Mouse (Mus musculus) thymus, postnatal 10 days (tissue): ENCODE data around the gene Relt.

ENCODE experiments used
- DNase-seq, 2 experiments: peaks; one replicate each; pipeline ENCODE4 v3.0.0; 2021; ENCODE audit warnings: low spot score in 2 of 2

Relt gene

DNA sequence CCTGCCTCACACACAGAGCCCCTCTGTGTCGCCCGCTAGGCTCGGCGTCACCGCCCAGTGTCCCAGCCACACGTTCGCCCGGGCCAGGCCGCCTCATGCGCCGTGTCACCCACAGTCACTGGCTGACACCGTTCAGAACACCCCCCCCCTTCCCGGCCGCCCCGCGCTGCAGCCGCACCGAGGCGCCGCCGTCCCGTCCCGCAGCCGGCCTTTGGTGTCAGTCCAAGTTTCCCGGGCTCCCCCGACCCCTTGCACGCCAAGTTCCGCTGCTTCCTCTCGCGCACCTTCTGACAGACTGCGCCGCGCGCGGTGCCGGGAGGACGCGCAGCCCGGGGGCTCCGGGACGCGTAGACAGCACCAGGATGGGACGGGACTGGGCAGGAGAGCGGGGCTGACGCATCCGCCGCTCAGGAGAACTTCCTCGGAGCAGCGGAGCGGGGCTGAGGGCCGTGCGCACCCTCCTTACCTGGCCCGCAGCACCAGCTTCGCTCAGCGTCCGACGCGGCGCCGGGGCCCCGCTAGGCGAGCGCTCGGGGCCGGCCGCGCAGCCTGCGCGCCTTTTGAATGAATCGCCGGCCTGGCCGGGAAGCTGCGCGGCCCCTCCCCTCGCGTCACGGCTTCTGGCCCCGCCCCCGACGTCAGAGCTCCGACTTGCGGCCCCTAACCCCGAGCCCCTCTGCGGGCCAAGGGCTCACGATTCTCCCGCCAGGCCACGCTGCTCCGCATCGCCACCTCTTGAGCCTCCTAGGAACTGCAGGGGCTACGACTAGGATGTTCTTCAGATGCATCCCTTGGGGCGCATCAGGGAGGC is at the start of gene Relt:
TSS of gene Relt (minus strand) at position 619 of the 811 bp plus-strand sequence.
- peak; percentile 95 to 98 for DNase-seq

DNA sequence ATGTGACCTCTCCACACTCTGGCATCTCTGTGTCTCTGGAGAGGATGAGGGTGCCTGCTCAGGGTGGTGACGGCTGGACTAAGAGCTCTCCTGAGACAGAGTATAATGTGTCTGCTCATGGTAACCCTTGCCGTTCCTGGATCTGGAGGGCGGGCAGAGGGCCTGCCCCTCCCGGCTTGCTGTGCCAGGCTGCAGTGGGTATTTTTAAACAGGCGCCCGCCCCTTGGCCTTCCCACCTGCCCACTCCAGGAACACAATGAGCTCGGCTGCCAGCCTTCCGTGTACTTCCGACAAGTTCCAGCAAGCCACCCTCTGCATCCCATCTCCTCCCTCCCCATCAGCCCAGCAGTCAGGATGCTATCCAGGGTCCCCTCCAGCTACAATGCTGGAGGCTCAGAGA is 48.5 kb upstream of the Relt start:
- no peak for DNase-seq

DNA sequence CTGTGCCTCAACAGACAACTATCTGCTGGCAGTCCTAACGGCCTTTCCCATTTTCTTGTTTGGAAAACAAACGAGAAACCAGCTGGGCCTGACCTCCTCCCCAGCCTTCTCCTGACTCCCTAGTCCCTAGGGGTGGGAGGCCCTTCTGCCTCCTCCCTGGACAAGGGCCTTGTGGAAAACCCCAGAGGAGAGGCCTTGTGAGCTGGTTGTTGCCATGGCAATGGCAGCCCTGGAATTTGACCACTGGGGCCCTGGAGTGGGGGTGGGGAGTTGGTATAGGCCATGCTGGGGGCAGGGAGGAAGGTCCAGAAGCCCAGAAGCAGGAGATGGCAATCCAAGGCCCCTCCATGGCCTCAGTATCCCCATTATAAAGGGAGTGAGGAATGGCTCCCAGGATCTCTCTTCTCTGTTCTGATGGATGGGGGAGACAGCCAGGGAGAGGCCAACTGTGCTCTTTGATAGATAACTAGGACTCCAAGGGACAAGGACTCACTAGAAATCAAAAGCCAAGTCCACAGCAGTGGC is 48.1 kb upstream of the Relt start:
- DNase-seq, result no peak

DNA sequence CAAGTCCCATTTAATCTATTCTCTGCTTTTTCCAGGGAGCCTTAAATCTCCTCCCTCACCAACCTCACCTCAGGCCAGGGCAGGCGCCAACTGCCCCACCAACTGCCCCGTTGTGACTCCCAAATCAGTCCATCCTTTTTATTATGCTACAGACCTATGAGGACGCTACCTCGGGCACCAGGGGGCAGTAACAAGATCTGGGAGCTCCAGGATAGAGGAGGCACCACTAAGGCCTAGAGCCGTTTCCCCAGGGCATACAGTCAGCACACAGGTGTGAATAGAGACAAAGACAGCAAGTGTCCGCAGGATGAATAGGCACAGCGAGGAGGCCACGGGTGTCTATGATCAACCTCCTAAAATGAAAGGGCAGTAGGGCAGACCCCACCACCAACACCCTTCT is 45.3 kb upstream of the Relt start:
- DNase-seq, result peak in 1 of 2 experiments; percentile 24

DNA sequence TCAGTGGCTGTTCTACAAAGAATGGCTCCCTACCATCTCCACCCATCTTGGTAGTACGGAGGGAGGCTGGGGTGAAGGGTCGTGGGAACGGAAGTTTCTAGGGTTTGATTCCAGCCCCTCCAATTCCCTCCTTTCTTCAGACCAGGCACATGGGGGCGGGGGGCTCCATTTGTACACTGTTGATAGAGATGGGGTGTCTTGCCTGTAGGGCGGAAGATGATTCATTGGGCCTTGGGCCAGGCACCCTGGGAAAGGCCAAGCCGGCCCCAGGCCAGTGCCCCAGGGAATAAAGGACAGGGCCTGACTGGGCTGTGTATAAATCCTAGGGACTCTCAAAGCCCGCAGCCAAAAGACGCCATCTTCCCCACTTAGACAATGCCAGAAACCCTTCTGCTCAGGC is 44.8 kb upstream of the Relt start:
- DNase-seq, result no peak

DNA sequence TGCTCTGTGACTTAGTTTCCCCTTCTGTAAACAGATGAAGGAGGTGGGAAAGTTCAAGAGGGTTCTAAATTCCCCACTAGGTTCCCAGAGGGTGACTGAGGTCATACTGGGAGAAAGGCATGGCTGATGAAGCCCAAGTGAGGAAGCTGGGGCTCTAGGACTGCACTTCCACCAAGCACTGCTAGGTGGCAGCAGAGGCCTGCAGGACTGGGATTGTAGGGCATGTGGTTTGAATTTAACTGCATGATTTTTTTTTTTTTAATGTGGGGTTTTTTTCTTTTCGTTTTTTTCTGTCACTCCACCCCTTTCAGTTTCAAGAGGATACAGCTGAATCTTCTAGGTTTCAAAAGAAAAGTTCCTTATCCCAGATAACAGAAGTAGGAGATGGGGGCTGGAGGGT is 44.0 kb upstream of the Relt start:
- DNase-seq, result peak; percentile 44 to 75

DNA sequence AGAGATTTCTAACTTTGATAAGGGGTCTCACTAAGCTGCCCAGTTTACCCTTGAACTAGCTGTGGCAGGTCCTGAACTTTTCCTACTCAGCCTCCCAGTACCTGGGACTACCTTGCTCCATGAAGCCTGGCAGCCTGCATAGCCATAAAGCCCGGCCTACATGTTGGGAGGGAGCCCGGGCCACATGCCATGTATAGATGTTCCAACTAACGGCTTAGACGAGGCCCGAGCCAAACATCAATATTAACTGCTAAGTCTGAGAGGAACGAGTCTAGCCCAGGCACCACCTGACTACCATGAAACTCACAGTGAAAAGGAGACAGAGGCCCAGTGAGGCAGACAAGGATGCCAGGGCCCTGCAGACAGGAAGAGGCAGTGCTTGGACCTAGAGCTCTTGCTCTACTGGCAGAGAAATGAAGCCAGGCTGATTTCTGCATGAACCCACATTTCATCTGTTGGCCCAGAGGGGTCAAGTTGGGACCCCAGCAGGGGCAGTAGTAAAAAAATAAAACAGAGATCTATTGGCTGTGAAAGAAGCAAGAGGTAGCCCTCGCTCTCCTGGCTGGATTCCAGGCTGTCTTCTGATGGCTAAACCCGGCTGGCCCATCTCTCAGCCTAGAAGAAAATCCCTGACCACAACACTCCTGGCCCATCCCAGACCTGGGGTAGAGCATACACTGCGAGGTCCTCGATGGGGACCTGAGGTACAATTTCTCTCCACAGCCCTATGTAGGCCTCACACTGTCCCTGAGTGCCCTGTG is 43.0 kb upstream of the Relt start:
- no peak for DNase-seq

DNA sequence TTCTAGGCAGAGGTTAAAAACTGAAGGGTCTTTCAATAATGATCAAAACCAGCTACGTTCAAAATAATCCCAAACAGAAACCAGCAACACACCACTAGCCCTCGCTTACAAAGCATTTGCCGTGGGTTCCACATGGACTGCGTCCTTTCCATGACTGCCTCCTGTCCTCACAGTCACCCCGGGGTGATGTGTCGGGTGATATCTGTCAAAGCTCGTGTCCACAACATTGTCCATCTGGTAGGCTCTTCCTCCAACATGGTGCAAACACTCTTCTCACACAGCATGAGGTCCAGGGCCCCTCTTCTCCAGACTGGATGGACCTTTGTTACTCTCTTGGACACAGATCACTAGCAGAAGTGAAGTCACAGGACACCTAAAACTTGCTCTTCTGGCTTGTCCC is 41.8 kb upstream of the Relt start:
- DNase-seq, result no peak

DNA sequence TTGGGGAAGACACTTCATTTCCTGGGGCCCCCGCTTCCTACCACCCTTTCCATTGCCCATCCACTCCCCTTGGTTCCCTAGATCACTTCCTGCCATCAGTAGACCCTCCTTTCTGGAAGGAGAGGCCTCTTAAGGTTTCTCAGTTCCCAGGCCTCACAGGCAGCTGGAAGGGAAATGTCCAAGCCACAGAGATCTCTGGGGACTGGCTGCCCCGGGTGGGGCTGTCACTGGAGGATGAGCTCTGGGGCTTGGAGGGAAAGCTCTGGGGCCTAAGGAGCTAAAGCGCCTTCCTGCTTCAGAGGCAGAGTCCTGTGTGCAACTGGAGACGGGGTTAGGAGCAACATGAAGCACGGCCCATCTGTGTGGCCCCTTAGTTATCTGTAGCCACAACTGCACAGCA is 41.4 kb upstream of the Relt start:
- DNase-seq, result no peak

DNA sequence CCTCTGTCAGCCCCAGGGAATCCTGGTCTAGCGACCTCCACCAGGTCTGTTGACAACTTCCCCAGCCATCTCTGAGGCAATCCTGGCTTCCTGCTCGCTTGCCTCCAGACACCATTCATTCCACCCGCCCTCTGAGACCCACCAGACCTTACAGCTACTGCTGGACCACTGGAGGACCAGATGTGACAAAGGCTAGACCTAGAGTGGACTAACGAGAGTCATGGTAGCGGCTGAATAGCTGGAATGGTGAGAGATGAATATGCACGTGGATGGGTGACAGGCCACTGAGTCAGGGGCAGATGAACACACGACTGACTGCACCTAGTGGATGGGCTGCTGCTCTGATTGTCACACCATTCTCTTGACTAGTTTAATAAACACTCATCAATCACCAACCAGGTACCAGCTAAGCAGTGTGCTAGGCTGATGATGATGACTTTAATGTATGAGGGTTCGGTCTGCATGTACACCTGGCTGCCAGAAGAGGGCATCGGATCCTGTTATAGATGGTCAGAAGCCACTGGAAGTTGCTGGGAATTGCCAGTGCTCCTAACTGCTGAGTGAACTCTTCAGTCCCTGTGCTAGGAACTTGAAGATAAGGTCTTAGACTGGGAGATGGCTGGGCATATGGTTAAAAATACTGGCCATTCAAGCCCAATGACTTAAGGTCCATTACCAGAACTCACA is 39.3 kb upstream of the Relt start:
- no peak for DNase-seq

DNA sequence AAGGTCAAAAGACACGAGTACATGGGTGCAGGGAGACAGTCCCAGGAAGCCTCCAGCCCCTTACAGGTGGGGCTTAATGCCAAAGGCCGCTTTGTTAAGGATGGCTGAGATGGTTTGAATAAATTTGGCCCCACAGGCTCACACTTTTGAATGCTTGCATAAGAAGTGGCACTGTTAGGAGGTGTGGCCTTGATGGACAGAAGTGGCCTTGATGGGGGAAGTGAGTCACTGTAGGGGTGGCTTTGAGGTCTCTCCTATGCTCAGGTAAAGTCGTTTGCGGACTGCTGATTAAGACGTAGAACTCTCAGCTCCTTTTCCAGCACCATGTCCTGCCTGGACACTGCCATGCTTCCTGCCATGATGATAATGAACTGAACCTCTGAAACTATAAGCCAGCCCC is 34.6 kb upstream of the Relt start:
- no peak for DNase-seq

DNA sequence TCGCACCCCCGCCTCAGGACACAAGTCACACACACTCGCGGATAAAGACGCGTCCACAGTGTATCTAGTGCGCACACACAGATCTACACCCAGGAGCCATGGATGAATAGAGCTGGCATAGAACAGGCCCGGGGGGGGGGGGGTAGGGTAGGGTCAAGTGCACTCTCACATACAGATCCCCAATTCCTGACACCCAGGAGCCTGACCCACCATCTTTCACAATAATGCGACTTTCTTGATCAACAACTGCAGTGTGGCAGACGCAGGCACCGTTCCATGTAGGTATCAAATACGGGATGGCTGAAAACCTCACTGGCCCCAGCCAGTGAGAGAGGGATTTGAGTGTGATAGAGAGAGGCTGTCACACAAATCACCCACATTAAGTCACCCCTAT is 31.6 kb upstream of the Relt start:
- DNase-seq, result no peak

DNA sequence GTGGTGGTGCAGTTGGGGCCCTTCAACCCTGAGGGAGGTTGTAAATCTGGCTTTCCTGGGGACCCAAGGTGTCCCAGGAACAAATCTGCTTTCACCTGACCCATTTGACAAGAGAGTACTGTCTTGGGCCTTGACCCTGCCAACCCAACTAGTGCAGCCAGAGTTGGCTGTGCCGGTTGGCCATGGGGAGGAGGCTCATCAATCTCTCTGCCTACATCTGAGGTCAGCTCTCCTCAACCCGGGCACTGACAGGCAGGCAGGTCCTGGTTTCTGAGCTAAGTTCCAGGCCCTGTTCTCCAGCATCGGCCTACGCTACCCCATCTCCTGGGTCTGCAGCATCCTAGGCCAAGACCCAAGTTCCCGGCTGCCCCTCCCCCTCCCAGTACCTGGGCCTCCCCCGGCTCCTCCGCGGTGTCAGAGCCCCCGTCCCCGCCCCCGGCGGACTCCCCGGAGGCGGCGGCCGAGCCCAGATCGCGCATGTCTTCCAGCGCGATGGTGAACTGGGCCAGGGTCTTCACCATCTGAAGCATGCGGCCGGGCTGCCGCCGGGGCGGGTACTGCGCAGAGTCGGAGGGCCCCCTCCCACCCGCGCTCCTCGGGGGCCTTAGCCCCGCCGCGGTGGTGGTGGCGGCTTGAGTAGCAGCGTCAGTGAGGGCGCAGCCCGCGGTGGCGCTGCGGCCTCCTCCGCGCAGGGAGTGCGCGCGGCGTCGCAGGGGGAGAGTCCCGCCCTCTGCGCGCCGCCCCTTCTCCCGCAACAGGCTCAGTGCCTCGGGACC is 31.0 kb upstream of the Relt start:
- DNase-seq, result peak; percentile 7 to 30

DNA sequence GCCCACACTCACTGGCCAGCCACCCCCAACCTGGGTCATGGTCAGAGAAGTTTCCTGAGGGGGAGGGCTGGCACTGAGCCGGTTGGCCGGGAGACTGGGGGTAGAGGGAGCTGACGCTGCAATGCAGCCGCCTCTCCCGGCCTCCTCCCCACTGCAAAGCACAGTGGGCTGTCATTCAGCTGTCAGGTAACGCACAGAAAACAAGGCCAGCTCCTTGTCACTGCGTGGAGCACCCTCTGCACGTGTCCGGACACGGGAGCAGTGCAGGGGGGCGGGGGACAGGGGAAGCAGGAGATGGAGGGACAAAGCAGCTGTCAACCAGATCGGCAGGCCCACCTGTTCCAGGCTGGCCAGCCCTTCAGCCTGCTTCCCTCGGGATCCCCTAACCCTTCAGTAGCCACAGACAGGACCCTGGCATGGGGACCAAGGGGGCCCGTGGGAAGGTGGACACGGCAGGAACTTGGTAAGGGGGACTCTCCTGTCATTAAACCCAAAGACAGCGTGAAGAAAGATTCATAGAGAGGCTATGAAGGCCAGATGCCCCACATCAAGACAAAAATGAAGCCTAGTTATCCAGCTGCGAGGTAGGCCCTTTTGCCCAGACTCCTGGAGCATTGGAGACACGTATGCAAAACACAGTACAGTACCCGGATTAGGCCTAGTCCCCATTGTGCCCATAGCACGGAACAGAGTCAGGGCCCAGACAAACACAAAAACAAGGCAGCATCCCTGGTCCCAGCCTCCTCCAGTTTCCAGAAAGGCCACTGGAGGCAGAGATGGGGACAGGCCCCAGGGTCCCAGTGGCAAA is 30.2 kb upstream of the Relt start:
- no peak for DNase-seq

DNA sequence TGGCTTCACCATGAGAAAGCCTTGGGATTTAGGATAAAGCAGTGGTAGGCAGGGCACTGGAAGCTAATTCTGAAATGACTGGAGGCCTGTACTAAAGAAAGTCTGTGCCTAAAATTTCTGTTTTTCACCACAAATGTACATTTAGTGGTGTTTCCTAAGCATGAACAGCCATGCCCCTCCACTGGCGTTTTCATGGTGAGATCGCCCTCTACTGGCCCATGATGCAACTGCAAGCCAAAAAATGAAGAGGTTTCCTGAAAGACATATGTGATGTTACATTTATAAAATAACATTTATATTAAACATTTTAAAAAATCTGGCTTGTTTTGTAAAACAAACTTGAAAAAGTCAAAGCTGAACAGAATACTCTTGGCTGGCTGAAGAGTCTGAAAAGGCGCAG is 23.3 kb upstream of the Relt start:
- peak; percentile 27 to 65 for DNase-seq

DNA sequence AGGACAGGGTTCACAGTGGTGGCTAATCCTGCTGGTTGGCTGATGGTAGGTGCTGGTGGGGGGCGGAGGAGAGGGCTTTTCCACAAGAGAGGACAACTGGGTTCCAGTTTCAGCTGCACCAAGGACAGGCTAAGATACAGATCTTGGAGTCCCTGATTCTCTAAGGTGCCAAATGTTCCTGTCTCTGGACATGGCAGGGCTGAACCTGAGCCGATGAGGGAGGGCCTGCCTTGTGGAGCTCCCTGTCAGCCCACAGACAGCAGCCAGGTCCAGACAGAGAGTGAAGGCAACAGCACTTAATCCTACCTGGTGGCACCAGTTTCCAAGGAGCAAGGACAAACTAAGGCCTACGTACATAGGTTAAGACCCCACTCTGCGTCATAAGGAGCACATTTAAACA is 21.2 kb upstream of the Relt start:
- DNase-seq, result no peak

DNA sequence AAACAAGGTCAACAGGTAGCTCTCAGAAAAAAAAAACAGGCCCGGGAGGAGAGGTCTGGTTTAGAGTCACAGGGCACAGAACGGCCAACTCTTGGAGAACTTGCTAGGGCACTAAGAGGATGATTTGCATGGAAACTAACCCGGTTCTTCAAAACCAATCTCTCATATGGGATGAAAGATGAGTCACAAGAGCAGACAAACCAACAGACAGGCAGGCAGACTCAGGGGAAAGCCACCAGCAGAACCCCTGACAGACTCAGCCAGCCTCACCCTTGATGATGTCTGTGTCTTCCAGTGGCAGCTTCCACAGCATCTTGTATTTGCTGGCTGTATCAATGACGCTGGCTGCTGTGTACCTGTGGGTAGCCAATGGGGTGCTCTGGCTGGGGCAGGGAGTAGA is 18.7 kb upstream of the Relt start:
- DNase-seq, result no peak

DNA sequence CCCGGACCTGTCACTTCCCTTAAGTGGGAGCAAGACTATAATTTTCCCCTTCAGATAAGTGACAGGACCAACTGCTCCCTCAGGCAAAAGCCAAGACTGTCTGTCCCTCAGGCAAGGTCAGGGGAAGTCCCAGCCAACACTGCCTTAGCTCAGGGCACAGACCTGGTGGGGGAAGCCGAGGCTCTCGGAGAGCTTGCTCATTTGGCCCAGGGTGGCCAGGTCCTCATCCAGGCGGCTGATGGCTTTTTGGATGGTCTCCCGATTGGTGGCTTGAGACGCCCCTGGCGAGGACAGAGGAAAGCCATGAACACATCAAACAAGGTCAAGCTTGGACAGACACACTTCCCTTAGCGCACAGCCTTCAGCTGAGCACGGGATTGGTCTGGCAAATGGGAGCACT is 18.3 kb upstream of the Relt start:
- DNase-seq, result no peak

DNA sequence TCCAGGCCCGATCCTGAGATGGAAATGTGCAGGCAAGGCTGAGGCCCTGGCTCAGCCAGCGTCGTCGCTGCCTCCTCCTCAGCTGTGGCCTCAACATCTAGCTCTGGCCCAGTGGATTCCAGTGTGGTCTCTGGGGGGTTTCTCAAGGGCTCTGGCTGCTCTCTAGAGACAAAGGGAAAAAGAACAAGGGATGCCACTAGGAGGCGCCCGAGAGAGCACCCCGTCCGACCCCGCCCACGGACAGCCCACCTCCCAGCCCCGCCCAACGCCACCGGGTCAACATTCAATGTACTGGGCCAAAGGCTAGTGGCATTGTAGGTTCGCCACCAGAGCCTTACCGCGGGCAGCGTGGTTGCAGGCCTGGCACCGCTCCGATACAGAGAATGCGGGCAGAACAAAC is 16.3 kb upstream of the Relt start:
- peak; percentile 51 to 84 for DNase-seq

DNA sequence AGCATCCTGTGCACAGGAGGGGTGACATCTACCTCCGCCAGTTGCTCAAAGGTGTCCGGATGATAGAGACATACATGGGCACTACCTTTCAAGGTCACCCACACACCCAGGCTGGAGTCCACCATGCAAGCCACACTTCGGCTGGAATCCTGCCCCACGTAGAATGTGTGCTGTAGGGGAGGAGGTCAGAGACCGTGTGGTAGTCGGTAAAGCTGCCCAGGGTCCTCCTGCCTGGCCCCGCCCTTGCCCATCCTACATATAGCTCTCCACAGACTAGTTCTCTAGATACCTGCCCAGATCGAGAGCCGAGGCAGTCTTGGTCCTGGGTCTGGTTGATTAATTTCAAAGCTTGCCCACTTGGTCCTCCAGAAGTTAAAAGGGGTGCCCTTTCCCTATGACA is 13.5 kb upstream of the Relt start:
- no peak for DNase-seq

DNA sequence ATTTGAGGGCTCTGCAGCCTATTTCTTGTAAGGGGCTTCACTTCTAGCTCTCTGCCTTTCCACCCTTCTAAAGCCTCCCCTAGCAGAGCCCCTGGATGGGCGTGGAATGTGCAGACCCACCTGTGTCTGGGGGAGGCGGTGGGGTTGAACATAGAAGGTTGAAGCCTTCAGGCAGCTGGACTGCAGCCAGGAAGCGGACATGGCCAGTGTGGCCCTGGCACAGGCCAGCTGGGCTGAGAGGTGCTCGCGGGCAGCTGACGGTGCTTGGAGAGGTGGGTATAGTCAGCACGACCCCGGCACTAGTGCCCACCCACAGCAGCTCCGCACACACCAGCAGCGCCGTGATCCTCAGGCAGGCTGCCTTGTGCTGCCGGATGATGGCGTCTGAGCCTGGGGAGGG is 13.0 kb upstream of the Relt start:
- no peak for DNase-seq
